Mouse (Mus musculus): ENCODE results near the gene U2af1l4. TPM values are rescaled to one million over a fixed set of nuclear protein-coding genes. Genes with fewer than 3 reads are reported as not detected.

The U2af1l4 gene
- polyA plus RNA-seq, 1 experiment: 63.6 TPM

DNA sequence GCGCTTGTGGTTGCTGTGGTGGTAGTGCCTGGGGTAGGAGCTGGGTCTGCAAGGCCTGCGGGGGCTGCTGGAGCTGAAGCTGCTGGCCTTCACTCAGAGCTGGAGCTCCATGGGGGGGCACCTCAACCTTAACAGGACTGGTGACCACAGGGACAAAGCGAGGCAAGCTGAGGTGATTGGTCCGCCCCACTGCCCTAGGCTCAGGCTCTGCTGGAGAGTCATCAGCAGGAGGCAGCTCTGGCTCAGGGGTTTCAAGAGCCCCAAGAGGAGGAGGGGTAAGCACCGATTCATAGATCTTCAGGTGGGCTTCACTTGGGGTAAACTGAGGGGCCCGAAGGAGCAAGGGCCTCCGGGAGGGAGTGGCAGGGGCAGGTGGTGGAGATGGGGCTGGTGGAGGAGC, 22.1 kb downstream of the U2af1l4 start:
- H3K4me3 ChIP-seq (ENCODE audit: insufficient read depth, poor library complexity, severe bottlenecking): no peak overlapping the region
- H3K27me3 ChIP-seq (ENCODE audit: control insufficient read depth, insufficient read depth, insufficient read length): no peaks in the 10 kb centered on the region
- no peak overlapping the region for H3ac ChIP-seq (ENCODE audit: control insufficient read depth, insufficient read length, low read depth)
- TF ChIP-seq MYOD1 (IDR thresholded peaks at IDR 0.05; ENCODE audit: control insufficient read depth, insufficient read length, low read depth) (no peak), CEBPB (IDR thresholded peaks at IDR 0.05; ENCODE audit: low read depth) (no peak), FOSL1 (IDR thresholded peaks at IDR 0.05; ENCODE audit: insufficient read depth, low read length, poor library complexity, severe bottlenecking) (no peak), MAX (IDR thresholded peaks at IDR 0.05) (no peak), CTCF (IDR thresholded peaks at IDR 0.05; ENCODE audit: control insufficient read depth, insufficient read depth, insufficient read length) (no peak), USF1 (IDR thresholded peaks at IDR 0.05; ENCODE audit: low read depth) (no peak)
- peaks cover 44% of the 10 kb centered on the region for H3K79me2 ChIP-seq (ENCODE audit: control insufficient read depth, insufficient read depth)
- peaks cover 37% of the 10 kb centered on the region for H3K36me3 ChIP-seq (ENCODE audit: control insufficient read depth, insufficient read depth)
- peaks cover 20% of the 10 kb centered on the region for H3K79me3 ChIP-seq (ENCODE audit: low read depth)

DNA sequence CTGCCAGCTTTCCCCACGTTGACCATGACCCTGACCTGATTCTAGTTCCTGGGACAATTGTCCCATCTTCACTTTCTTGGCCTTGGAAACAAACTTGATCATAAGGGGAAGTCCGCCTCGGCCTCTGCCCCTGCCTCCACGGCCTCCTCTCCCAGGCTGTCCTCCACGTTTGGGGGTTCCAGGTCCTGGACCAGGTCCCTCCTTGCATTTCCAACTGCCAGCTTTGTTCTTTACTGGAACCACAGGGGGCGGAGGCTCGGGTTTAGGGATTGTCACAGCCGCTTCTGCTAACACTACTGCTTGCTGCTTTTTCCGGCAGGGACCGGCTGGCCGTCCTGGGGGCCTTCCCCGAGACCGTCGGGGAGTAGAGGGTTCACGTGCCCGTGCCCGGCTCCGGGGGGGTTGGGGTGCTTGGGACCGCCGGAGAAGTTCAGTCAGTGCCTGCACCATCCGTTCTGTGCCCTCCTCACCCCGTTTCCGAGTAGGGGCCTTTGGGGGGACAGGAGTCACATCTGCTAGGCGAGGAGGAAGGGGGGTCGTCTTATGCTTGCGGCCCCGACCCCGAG, 23.4 kb downstream of the U2af1l4 start:
- Histone ChIP-seq H3K27me3 (ENCODE audit: control insufficient read depth, insufficient read depth, insufficient read length) (no peaks in the 10 kb centered on the region), H3ac (ENCODE audit: control insufficient read depth, insufficient read length, low read depth) (no peak overlapping the region), H3K4me3 (ENCODE audit: insufficient read depth, poor library complexity, severe bottlenecking) (no peak overlapping the region), H3K79me2 (ENCODE audit: control insufficient read depth, insufficient read depth) (peaks cover 44% of the 10 kb centered on the region), H3K79me3 (ENCODE audit: low read depth) (peaks cover 20% of the 10 kb centered on the region), H3K36me3 (ENCODE audit: control insufficient read depth, insufficient read depth) (peaks cover 29% of the 10 kb centered on the region)
- TF ChIP-seq FOSL1 (IDR thresholded peaks at IDR 0.05; ENCODE audit: insufficient read depth, low read length, poor library complexity, severe bottlenecking) (no peak), MAX (IDR thresholded peaks at IDR 0.05) (no peak), USF1 (IDR thresholded peaks at IDR 0.05; ENCODE audit: low read depth) (no peak), CTCF (IDR thresholded peaks at IDR 0.05; ENCODE audit: control insufficient read depth, insufficient read depth, insufficient read length) (no peak), MYOD1 (IDR thresholded peaks at IDR 0.05; ENCODE audit: control insufficient read depth, insufficient read length, low read depth) (no peak), MYOG (IDR thresholded peaks at IDR 0.05; ENCODE audit: control insufficient read depth, extremely low read depth, insufficient read length) (no peak), CEBPB (IDR thresholded peaks at IDR 0.05; ENCODE audit: low read depth) (no peak)

DNA sequence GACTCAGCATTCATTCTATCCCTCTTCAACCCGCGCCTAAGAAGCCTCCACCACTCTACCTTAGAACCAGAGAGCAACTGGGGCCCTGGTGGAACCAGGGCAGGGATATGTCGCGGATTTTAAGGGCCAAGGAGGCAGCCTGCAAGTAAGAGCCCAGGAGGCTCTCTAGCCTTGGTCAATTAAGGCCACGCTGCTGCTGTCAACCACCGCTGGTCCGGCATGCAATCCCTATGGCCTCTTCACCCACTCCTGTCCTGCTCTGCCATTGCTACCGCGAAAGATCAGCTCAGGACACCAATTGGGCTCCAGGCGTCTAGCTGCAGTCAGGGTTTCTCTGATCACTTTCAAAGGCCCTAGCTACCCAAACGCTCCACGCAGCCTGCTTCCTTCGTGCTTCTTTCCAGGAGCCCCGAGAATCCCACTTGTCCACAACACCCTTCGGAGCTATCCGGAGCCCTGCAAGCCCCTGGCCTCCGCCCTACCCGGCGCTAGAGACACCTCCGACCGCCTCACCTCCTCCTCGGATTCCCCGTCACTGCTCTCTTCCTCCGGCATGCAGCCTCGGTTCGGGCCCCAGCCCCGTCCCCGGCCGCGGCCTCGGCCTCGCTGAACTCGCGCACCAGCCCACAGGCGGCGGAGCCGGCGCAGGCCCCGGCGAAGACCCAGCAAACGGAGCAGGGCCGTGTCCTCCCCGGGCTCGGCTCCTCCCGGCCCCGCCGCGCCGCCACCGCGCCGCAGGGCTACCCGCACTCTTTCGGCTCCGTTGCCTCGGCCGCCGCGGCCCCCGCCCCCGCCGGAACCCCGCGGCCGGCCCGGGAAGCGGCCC, 25.0 kb downstream of the U2af1l4 start:
- peaks cover 20% of the 10 kb centered on the region for H3K79me3 ChIP-seq (ENCODE audit: low read depth)
- H3K36me3 ChIP-seq (ENCODE audit: control insufficient read depth, insufficient read depth): peaks cover 26% of the 10 kb centered on the region
- peak overlapping the region; percentile 75 for H3K4me3 ChIP-seq (ENCODE audit: insufficient read depth, poor library complexity, severe bottlenecking)
- H3K79me2 ChIP-seq (ENCODE audit: control insufficient read depth, insufficient read depth): peaks cover 44% of the 10 kb centered on the region
- TF ChIP-seq CEBPB (IDR thresholded peaks at IDR 0.05; ENCODE audit: low read depth) (no peak), MYOG (IDR thresholded peaks at IDR 0.05; ENCODE audit: control insufficient read depth, extremely low read depth, insufficient read length) (no peak), MYOD1 (IDR thresholded peaks at IDR 0.05; ENCODE audit: control insufficient read depth, insufficient read length, low read depth) (no peak), CTCF (IDR thresholded peaks at IDR 0.05; ENCODE audit: control insufficient read depth, insufficient read depth, insufficient read length) (no peak)
- H3K27me3 ChIP-seq (ENCODE audit: control insufficient read depth, insufficient read depth, insufficient read length): no peaks in the 10 kb centered on the region
- peak overlapping the region; percentile 98 for H3ac ChIP-seq (ENCODE audit: control insufficient read depth, insufficient read length, low read depth)

DNA sequence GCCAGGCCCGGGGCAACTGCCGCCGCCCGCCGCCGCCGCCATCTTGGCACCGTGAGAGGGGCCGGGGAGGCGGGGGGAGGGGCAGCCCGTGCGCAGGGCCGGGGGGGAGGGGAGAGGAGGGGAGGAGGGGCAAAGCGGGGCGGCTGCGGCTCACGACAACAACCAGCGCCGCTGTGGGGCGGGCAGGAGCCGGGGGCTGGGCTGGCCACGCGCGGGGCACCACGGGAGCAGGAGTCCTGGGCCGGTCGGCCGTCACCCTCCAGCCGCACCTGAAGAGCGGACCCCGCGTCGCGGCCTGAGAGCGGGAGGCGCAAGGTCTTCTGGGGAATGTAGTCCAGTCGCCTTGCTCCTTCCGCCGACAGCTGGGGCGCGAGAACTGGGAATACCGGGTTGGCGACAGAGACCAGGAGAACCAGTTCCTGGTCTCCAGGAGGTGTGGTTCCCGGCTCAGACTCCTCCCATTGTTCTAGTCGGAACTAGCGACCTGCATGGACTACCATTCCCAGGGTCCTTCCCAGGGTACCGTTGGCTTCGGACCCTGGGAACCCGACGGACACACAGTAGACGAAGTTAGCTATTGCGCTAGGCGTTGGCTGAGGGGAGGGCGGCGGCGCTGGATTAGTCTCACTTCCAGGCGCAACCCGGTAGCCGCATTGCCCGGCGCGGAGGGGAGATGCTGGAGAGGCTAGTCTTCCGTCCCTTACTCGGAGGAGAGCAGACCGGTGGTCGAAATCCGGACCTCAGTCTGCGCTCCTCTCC, 25.8 kb downstream of the U2af1l4 start, which contains the start of gene Kmt2b:
Gene Kmt2b (minus strand): TSS at position 51 of the 759 bp plus-strand sequence.
- H3K79me3 ChIP-seq (ENCODE audit: low read depth): peaks cover 20% of the 10 kb centered on the region
- H3K4me3 ChIP-seq (ENCODE audit: insufficient read depth, poor library complexity, severe bottlenecking): peak within 1 kb of the TSS; percentile 75
- H3K27me3 ChIP-seq (ENCODE audit: control insufficient read depth, insufficient read depth, insufficient read length): no peaks in the 10 kb centered on the region
- H3K36me3 ChIP-seq (ENCODE audit: control insufficient read depth, insufficient read depth): peaks cover 24% of the 10 kb centered on the region
- peak within 1 kb of the TSS; percentile 98 for H3ac ChIP-seq (ENCODE audit: control insufficient read depth, insufficient read length, low read depth)
- TF ChIP-seq FOSL1 (IDR thresholded peaks at IDR 0.05; ENCODE audit: insufficient read depth, low read length, poor library complexity, severe bottlenecking) (no peak), USF1 (IDR thresholded peaks at IDR 0.05; ENCODE audit: low read depth) (no peak), MYOG (IDR thresholded peaks at IDR 0.05; ENCODE audit: control insufficient read depth, extremely low read depth, insufficient read length) (no peak), MAX (IDR thresholded peaks at IDR 0.05) (no peak)
- peaks cover 44% of the 10 kb centered on the region for H3K79me2 ChIP-seq (ENCODE audit: control insufficient read depth, insufficient read depth)

DNA sequence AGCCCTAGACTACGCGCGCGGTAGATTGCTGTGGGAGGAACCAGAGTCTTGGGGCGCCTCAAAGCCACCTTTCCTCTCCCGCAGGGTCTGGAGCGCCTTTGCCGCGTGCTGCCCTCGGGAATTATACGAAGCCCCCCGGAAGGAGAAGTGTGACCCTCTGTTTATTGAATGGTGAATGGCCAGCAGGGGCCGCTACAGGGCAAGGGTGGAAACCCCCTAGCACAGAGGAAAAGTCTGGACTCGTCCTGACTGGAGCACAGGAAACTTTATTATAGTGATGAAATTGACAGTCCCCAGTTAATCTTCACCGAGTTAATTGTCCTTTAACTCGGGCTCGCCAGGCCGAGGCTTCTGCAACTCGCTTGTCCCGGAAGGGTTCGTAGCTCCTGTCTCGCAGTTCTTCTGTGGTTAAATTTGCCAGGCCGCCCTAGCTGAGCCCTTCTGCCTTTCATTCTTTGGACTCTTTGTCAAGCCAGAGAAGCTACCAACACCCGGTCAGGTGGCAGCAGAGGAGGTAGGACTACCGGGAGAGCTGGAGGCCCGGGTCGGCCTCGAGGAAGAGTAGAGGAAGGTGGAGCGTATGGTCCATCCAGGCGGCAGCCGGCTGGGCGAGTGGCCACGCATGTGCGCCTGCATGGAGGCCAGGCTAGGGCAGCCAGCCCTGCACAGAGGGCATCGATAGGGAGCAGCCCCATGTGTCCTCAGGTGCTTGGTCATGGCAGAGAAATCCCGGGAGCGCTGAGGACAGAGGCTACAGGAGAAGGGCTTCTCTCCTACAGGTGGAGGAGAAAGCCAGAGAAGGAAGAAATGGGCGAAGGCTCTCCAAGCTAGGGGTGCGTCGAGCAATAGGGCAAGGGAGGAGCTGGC, 26.6 kb downstream of the U2af1l4 start:
- no peaks in the 10 kb centered on the region for H3K27me3 ChIP-seq (ENCODE audit: control insufficient read depth, insufficient read depth, insufficient read length)
- peaks cover 38% of the 10 kb centered on the region for H3K79me2 ChIP-seq (ENCODE audit: control insufficient read depth, insufficient read depth)
- H3ac ChIP-seq (ENCODE audit: control insufficient read depth, insufficient read length, low read depth): peak overlapping the region; percentile 87
- peaks cover 20% of the 10 kb centered on the region for H3K79me3 ChIP-seq (ENCODE audit: low read depth)
- TF ChIP-seq FOSL1 (IDR thresholded peaks at IDR 0.05; ENCODE audit: insufficient read depth, low read length, poor library complexity, severe bottlenecking) (no peak), CTCF (IDR thresholded peaks at IDR 0.05; ENCODE audit: control insufficient read depth, insufficient read depth, insufficient read length) (peak; percentile 44), USF1 (IDR thresholded peaks at IDR 0.05; ENCODE audit: low read depth) (no peak)
- H3K4me3 ChIP-seq (ENCODE audit: insufficient read depth, poor library complexity, severe bottlenecking): peak overlapping the region; percentile 75
- H3K36me3 ChIP-seq (ENCODE audit: control insufficient read depth, insufficient read depth): peaks cover 16% of the 10 kb centered on the region

Measured in C2C12 (cell line).